Mouse (Mus musculus): ENCODE data around the gene Clstn1.

The Clstn1 gene

GRCm38 (mm10) chr4:149675378-149676261, 89.4 kb downstream of the Clstn1 start:
- peak in 1 of 2 experiments; percentile 61 for DNase-seq (ENCODE audit: low spot score in 2 of 2)

- DNase-seq (ENCODE audit: low spot score in 2 of 2): no peak
Observed at GRCm38 (mm10) chr4:149678006-149678405, 91.7 kb downstream of the Clstn1 start.

- no peak for DNase-seq (ENCODE audit: low spot score in 2 of 2)
Observed at GRCm38 (mm10) chr4:149679056-149679770, 92.9 kb downstream of the Clstn1 start.

GRCm38 (mm10) chr4:149683875-149684274, 97.6 kb downstream of the Clstn1 start:
- DNase-seq (ENCODE audit: low spot score in 2 of 2): no peak

- no peak for DNase-seq (ENCODE audit: low spot score in 2 of 2)
Observed at GRCm38 (mm10) chr4:149684841-149685623, 98.8 kb downstream of the Clstn1 start.

- no peak for DNase-seq (ENCODE audit: low spot score in 2 of 2)
Observed at GRCm38 (mm10) chr4:149688861-149689260, 102.6 kb downstream of the Clstn1 start.

GRCm38 (mm10) chr4:149689822-149690700, 103.8 kb downstream of the Clstn1 start:
- DNase-seq (ENCODE audit: low spot score in 2 of 2): no peak

GRCm38 (mm10) chr4:149690828-149691280, 104.6 kb downstream of the Clstn1 start:
- DNase-seq (ENCODE audit: low spot score in 2 of 2): no peak

- no peak for DNase-seq (ENCODE audit: low spot score in 2 of 2)
Observed at GRCm38 (mm10) chr4:149691368-149691767, 105.1 kb downstream of the Clstn1 start.

GRCm38 (mm10) chr4:149696189-149696971, 110.1 kb downstream of the Clstn1 start:
- DNase-seq (ENCODE audit: low spot score in 2 of 2): no peak

GRCm38 (mm10) chr4:149697506-149698196, 111.4 kb downstream of the Clstn1 start:
- no peak for DNase-seq (ENCODE audit: low spot score in 2 of 2)

GRCm38 (mm10) chr4:149698197-149698821, 112.0 kb downstream of the Clstn1 start:
- no peak for DNase-seq (ENCODE audit: low spot score in 2 of 2)
